Mouse (Mus musculus) heart, embryonic 11.5 days (tissue): ENCODE measurements around the gene Pkn1. TPM values are rescaled to one million over a fixed set of nuclear protein-coding genes. Genes with fewer than 3 reads are reported as not detected.

Experiments
- ATAC-seq: fragments of 200-750 bp; cut with Nextera tagmentation; replicated peaks from 2 replicates; pipeline ENCODE4 v1.8.0; 2017; ENCODE audit warnings: moderate library complexity; ENCODE audit not compliant: insufficient number of reproducible peaks, low FRiP score, low TSS enrichment
- H3K27ac ChIP-seq: fragments of 300-500 bp; sonication (generic); 2 replicates; pipeline ENCODE4 v1.5.1; 2014; ENCODE audit warnings: mild to moderate bottlenecking, low read depth, low read length
- H3K27me3 ChIP-seq: fragments of 300-500 bp; sonication (generic); 2 replicates; pipeline ENCODE4 v1.6.1; 2014; ENCODE audit warnings: mild to moderate bottlenecking, low read length, mixed read lengths; ENCODE audit not compliant: control insufficient read depth, insufficient read depth
- H3K36me3 ChIP-seq: fragments of 300-500 bp; sonication (generic); 2 replicates; pipeline ENCODE4 v1.6.1; 2014; ENCODE audit warnings: mild to moderate bottlenecking, low read length, moderate library complexity, mixed read lengths; ENCODE audit not compliant: control insufficient read depth, insufficient read depth
- H3K4me1 ChIP-seq: fragments of 300-500 bp; sonication (generic); 2 replicates; pipeline ENCODE4 v1.6.1; 2014; ENCODE audit warnings: low read length; ENCODE audit not compliant: control insufficient read depth, insufficient read depth
- H3K4me2 ChIP-seq: fragments of 300-500 bp; sonication (generic); 2 replicates; pipeline ENCODE4 v1.6.1; 2014; ENCODE audit warnings: mild to moderate bottlenecking, moderate library complexity
- H3K4me3 ChIP-seq: fragments of 300-500 bp; sonication (generic); 2 replicates; pipeline ENCODE4 v1.5.1; 2014; ENCODE audit warnings: low read depth, low read length
- H3K9ac ChIP-seq: fragments of 300-500 bp; sonication (generic); 2 replicates; pipeline ENCODE4 v1.6.1; 2014; ENCODE audit warnings: mild to moderate bottlenecking, low read depth, low read length, moderate library complexity
- H3K9me3 ChIP-seq: fragments of 300-500 bp; sonication (generic); replicated peaks from 2 replicates; pipeline ENCODE4 v1.6.1; 2016; ENCODE audit warnings: low read length; ENCODE audit not compliant: control insufficient read depth
- WGBS: fragments of 180-500 bp; shearing (Covaris S2); extraction: QIAGEN DNeasy Blood & Tissue Kit; methylation state at CpG from one replicate; pipeline ENCODE4 v1.1.7; 2014; ENCODE audit not compliant: insufficient replicate concordance; 5-methylcytosine and 5-hydroxymethylcytosine counted together
- polyA plus RNA-seq: library from polyadenylated mRNA; unstranded; fragments of >200 nt; fragmentation: Nextera tagmentation; extraction: Ambion mirVana; gene quantifications from 2 replicates; pipeline ENCODE4 v1.2.1, GENCODE M21; 2014

Gene Pkn1
- polyA plus RNA-seq, 1 experiment from 2014 or later, result 17.0 TPM

DNA sequence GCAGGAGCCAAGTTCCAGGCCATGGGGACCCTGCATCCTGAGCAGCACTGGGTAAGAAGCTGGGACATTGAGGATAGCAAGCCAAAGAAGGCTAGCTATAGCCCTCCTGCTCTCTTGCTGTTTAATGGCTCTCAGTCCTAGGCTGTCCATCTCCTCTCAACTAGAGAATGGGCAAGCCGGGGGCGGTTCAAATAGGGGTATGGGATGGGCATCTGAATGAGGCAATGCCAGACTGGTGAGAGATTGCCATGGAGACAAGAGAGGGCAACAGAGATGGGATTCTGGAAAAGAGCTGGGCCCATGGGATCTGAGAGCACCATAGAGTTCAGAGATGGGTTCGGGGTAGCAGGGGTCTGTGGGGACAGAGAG lies 32.1 kb downstream of the Pkn1 start:
- WGBS, result 90% methylated on average over 3 of the region's 3 CpGs
- no peak overlapping the region for H3K27ac ChIP-seq

DNA sequence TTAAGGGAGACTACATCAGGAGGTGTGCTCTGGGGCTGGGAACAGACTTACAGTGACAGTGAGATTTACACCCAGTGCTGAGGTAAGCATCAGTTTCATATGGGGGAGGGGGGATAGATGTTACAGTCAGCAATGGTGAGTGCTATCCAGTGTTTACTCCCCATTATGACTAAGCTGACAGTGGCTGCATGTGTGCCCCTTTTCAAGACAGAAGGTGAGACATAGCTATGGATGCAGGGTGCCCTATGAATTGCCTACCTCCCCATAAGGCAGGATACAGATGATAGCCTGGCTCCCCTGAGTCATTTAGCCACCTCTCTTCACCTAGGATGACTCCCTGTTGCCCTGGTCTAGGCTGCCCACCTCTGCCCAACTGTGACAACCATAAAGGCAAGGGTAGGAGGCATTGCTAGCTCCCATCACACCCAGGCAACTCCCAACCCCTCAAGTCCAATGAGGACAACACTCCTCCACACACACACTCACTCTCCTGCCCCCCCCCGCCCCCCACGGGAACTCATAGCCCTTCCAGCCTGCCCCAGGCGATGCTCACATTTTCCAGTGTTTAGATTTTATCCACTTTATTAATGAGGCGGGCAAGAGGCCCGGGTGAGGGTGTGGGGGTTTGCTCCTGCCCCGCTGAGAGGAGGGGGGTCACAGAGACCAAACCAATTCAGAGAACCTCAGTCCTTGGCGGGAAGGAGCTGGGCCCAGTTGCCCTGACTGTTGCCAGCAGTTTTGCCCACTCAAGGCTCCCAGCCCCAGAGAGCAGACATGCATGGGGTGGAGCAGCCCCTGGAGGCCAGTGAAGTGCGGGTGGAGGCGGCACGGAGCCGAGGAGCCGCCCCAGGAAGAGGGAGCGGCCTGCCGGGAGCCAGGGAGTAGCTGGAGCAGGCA lies 32.8 kb downstream of the Pkn1 start, which contains the start of gene Ptger1:
TSS of gene Ptger1 (plus strand) at position 710 of the 897 bp plus-strand sequence.
- H3K4me1 ChIP-seq, result peaks cover 34% of the 10 kb centered on the region
- WGBS, result 25% methylated on average over 14 of the region's 14 CpGs

More for the DNA sequence above, 32.1 kb downstream of the Pkn1 start:
- ATAC-seq, result no peak
- Histone ChIP-seq H3K9me3 (no peaks in the 10 kb centered on the region), H3K4me2 (no peak overlapping the region; the same call in 1 of the 2 replicates), H3K9ac (0 out of 2 replicates have a peak overlapping the region, but pooled peaks have one; percentile 39), H3K4me1 (peaks cover 30% of the 10 kb centered on the region), H3K27me3 (peaks cover 17% of the 10 kb centered on the region), H3K36me3 (peaks cover 9% of the 10 kb centered on the region), H3K4me3 (no peak overlapping the region)

DNA sequence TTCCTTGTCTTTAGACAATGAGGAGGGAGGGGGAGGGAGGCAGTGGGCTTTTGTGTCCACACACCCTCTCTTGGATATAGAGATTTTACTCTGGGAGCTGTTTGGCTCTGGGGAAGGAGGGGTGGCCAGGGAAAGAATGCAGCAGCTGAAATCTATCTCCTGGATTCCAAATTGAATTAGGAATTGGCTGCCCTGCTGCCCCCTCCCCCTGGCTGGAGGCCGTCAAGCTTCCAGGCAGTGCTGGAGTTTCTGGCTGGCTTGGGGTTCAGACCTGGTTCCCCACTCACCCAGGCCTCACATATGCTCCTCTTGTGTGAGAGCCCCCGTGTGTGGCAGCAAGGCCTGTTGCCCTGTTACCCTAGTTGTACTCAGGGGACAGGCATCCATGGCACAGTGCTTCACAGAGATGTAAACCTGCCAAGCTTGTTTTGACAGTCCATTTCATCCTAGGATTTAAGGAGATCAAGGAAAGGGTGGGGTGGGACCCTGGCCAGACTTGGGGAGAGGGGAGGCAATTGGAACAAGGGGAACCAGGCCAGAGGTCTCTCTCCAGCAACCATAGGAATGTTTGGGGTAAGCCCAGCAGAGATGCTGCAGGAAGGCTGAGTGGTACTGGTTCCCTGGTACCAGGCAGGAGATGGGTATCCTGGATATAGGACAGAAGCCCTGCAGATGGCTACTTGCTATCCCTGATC lies 33.9 kb downstream of the Pkn1 start:
- Histone ChIP-seq H3K4me3 (no peak overlapping the region), H3K9me3 (no peaks in the 10 kb centered on the region), H3K36me3 (peaks cover 2% of the 10 kb centered on the region; the same call in 1 of the 2 replicates), H3K4me2 (no peak overlapping the region), H3K4me1 (peaks cover 44% of the 10 kb centered on the region), H3K27me3 (peaks cover 17% of the 10 kb centered on the region), H3K9ac (no peak overlapping the region), H3K27ac (no peak overlapping the region)
- 52% methylated on average over 2 of the region's 2 CpGs for WGBS
- no peak for ATAC-seq

More for the DNA sequence above, 32.8 kb downstream of the Pkn1 start, which contains the start of gene Ptger1:
- no peak within 1 kb of the TSS; the same call in 1 of the 2 replicates for H3K4me2 ChIP-seq
- H3K9me3 ChIP-seq, result no peaks in the 10 kb centered on the region
- no peak within 1 kb of the TSS for H3K4me3 ChIP-seq
- H3K27me3 ChIP-seq, result peaks cover 17% of the 10 kb centered on the region
- ATAC-seq, result no peak
- H3K9ac ChIP-seq, result 0 out of 2 replicates have a peak within 1 kb of the TSS, but pooled peaks have one; percentile 39
- no peak within 1 kb of the TSS for H3K27ac ChIP-seq
- peaks cover 5% of the 10 kb centered on the region; the same call in 1 of the 2 replicates for H3K36me3 ChIP-seq

DNA sequence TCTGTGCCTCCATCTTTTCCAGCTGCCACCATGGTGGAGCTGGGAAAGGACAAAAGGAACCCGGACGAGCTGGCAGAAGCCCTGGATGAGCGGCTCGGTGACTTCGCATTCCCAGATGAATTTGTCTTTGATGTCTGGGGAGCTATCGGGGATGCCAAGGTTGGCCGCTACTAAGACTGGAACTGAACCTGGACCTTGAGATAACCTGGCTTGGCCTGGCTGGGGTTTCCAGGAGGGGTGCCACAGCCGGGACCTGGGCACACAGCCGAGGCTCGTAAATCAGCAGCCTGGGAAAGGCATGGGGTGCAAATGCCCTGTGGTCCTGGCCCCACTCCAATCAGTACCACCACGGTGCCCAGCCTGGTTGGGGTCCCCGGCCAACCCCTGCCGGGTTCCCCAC lies 34.9 kb downstream of the Pkn1 start:
- H3K4me1 ChIP-seq, result peaks cover 47% of the 10 kb centered on the region
- 87% methylated on average over 13 of the region's 13 CpGs for WGBS
- no peak overlapping the region for H3K27ac ChIP-seq
- no peak for ATAC-seq
- no peak overlapping the region for H3K9ac ChIP-seq
- H3K9me3 ChIP-seq, result no peaks in the 10 kb centered on the region
- H3K4me2 ChIP-seq, result no peak overlapping the region
- peaks cover 17% of the 10 kb centered on the region for H3K27me3 ChIP-seq
- no peak overlapping the region for H3K4me3 ChIP-seq
- no peaks in the 10 kb centered on the region for H3K36me3 ChIP-seq

DNA sequence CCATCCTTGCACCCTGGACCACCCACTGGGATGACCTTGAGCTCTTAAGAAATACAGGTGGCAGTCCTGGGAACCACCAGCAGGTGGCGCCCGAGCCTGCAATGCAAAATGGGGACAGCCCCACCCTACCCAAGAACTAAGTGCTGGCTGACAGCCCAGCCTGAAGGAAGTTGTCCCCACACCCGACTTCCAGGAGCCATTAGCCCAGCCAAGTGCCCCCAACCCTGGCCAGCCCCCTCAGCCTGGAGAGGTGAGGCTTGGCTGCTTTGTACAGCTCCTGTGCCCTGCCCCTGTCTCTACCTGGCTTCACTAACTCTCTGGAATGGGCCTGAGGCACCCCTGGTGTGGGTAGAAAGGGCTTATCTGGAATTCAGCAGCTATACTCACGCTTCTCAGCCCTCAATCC lies 36.6 kb downstream of the Pkn1 start:
- H3K4me2 ChIP-seq, result no peak overlapping the region
- no peak overlapping the region for H3K4me3 ChIP-seq
- peaks cover 5% of the 10 kb centered on the region; the same call in 1 of the 2 replicates for H3K36me3 ChIP-seq
- WGBS, result 2% methylated on average over 4 of the region's 4 CpGs
- peaks cover 34% of the 10 kb centered on the region for H3K4me1 ChIP-seq
- ATAC-seq, result peak; percentile 22; the same call in 1 of the 2 replicates
- H3K27ac ChIP-seq, result no peak overlapping the region
- peaks cover 7% of the 10 kb centered on the region for H3K27me3 ChIP-seq
- no peaks in the 10 kb centered on the region for H3K9me3 ChIP-seq
- H3K9ac ChIP-seq, result no peak overlapping the region

DNA sequence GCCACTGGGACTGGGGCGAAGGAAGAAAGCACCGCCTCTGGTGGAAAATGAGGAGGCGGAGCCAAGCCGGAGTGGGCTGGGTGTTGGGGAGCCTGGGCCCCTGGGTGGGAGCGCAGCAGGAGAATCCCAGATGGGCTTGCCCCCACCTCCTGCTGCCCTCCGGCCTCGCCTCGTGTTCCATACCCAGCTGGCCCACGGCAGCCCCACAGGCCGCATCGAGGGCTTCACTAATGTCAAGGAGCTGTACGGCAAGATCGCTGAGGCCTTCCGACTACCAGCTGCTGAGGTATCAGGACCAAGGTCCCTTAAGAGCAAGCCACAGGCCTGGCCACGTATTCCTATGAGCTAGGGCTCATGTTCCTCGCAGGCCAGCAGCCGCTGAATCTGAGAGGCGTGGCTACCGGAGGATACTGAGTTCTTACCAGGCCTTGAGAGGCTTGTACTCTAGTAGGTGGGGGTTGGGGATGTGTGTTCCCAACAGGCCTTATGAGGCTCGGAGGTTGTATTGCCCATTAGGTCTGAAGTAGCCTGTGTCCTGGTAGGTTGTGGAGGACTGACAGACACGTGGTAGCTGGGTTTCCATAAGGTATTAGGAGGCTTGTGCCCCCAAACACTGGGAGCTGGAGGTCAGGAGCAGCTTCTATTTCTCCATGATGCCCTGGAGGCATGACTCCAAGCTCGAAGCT lies 37.8 kb downstream of the Pkn1 start:
- no peak for ATAC-seq
- peak overlapping the region; percentile 65 for H3K9ac ChIP-seq
- no peaks in the 10 kb centered on the region for H3K9me3 ChIP-seq
- H3K4me2 ChIP-seq, result peak overlapping the region; percentile 58
- peak overlapping the region; percentile 18 for H3K4me3 ChIP-seq
- H3K4me1 ChIP-seq, result peaks cover 32% of the 10 kb centered on the region
- peak overlapping the region; percentile 54; the same call in 1 of the 2 replicates for H3K27ac ChIP-seq
- no peaks in the 10 kb centered on the region for H3K27me3 ChIP-seq
- WGBS, result 14% methylated on average over 22 of the region's 22 CpGs
- peaks cover 5% of the 10 kb centered on the region; the same call in 1 of the 2 replicates for H3K36me3 ChIP-seq

DNA sequence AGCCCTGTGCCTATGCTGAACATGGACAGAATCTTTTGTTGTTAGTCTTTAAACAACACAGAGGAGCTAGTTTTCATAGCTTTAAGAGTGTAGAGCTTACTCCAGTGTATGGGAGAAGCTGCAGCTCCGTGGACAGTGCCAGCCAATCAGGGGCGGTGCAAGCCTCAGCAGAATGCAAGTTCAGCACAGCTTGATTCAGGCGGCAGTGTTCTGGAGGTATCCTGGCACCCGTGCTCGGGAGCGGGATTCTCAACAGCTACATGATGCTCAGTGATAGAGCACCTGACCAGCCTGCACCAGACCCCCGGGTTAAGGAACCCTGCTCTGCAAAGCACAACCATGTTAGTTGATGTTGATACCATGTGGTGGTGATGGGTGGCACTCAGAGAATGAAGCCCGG lies 38.4 kb downstream of the Pkn1 start:
- peaks cover 5% of the 10 kb centered on the region; the same call in 1 of the 2 replicates for H3K36me3 ChIP-seq
- 4% methylated on average over 8 of the region's 8 CpGs for WGBS
- no peak for ATAC-seq
- no peaks in the 10 kb centered on the region for H3K27me3 ChIP-seq
- peak overlapping the region; percentile 18 for H3K4me3 ChIP-seq
- no peaks in the 10 kb centered on the region for H3K9me3 ChIP-seq
- peaks cover 32% of the 10 kb centered on the region for H3K4me1 ChIP-seq
- H3K27ac ChIP-seq, result no peak overlapping the region
- H3K4me2 ChIP-seq, result peak overlapping the region; percentile 58
- peak overlapping the region; percentile 8; the same call in 1 of the 2 replicates for H3K9ac ChIP-seq
